Mouse (Mus musculus) kidney, embryonic 15.5 days (tissue): ENCODE results near the gene Gucy1a1. TPM values are rescaled to one million over a fixed set of nuclear protein-coding genes. Genes with fewer than 3 reads are reported as not detected.
"Not testable (repeated sequence)": the region's sequence is repeated elsewhere in the genome, so short reads cannot be mapped to it uniquely, and the experiment has no call there.

Source experiments
- ATAC-seq: fragments of 200-750 bp; cut with Nextera tagmentation; replicated peaks from 2 replicates; pipeline ENCODE4 v1.8.0; 2017; ENCODE audit warnings: moderate TSS enrichment; ENCODE audit not compliant: low FRiP score
- H3K27ac ChIP-seq: fragments of 300-500 bp; sonication (generic); 2 replicates; pipeline ENCODE4 v1.5.1; 2015; ENCODE audit warnings: mild to moderate bottlenecking, inconsistent platforms
- H3K27me3 ChIP-seq: fragments of 300-500 bp; sonication (generic); 2 replicates; pipeline ENCODE4 v1.6.1; 2015; ENCODE audit warnings: inconsistent platforms
- H3K36me3 ChIP-seq: fragments of 300-500 bp; sonication (generic); 2 replicates; pipeline ENCODE4 v1.6.1; 2015; ENCODE audit warnings: inconsistent platforms
- H3K4me1 ChIP-seq: fragments of 300-500 bp; sonication (generic); 2 replicates; pipeline ENCODE4 v1.6.1; 2015; ENCODE audit warnings: inconsistent platforms
- H3K4me2 ChIP-seq: fragments of 300-500 bp; sonication (generic); 2 replicates; pipeline ENCODE4 v1.6.1; 2015; ENCODE audit warnings: moderate library complexity, mild to moderate bottlenecking, inconsistent platforms
- H3K4me3 ChIP-seq: fragments of 300-500 bp; sonication (generic); replicated peaks from 2 replicates; pipeline ENCODE4 v1.5.1; 2015; ENCODE audit warnings: mild to moderate bottlenecking, inconsistent platforms
- H3K9ac ChIP-seq: fragments of 300-500 bp; sonication (generic); 2 replicates; pipeline ENCODE4 v1.6.1; 2015; ENCODE audit warnings: mild to moderate bottlenecking, inconsistent platforms
- H3K9me3 ChIP-seq: fragments of 300-500 bp; sonication (generic); replicated peaks from 2 replicates; pipeline ENCODE4 v1.6.1; 2016; ENCODE audit warnings: inconsistent platforms
- WGBS: fragments of 180-500 bp; shearing (Covaris S2); methylation state at CpG from one replicate; pipeline ENCODE4 v1.1.7; 2015; ENCODE audit warnings: mixed read lengths; 5-methylcytosine and 5-hydroxymethylcytosine counted together
- polyA plus RNA-seq: library from polyadenylated mRNA; unstranded; fragments of >200 nt; fragmentation: Nextera tagmentation; extraction: Ambion mirVana; gene quantifications from 2 replicates; pipeline ENCODE4 v1.2.1, GENCODE M21; 2015

Gene Gucy1a1
- 63.3 and 65.9 TPM in 2 replicates for polyA plus RNA-seq

DNA sequence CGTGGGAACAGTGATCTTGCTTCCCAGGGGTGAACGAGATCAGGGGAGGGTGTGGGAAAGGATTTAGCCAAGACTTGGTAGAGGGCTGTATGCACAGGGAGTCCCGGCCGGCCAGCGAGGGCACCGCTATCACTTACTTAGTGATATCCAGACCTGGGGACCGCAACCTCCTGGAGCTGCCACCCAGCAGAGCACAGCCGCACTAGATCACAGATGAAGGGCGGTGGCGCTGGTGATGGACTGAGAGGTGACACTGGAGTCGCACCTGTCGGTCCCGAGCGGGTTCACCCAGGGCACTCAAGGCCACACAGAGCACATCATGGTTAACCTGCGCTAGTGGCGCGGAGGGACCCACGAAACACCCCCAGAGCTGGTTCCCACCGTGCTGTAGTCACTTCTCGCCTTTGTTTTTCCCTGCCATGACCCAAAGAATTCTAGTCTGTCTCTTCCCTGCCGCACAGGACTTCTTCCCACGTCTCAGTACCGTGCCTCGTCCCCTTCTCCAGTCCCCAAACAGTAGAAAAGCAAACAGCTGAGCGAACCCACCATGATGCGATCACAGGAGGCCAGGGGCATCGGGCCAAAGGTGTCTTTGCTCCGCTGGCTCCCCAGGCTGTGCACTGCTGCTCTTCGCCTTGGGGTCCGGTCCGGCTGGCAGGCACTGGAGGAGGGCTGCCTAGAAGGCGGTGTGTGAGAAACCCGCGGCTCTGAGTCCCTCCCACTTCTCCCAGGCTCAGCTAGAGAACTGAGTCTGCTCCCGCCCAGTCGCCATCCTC, at the start of gene Gucy1a1:
Gene Gucy1a1, minus strand, starts transcription at position 664 of the 776 bp plus-strand sequence.
- H3K9ac ChIP-seq: peak within 1 kb of the TSS; percentile 57
- peak; percentile 96 for ATAC-seq
- peak within 1 kb of the TSS; percentile 76 for H3K27ac ChIP-seq
- no peaks in the 10 kb centered on the region for H3K9me3 ChIP-seq
- WGBS: under 1% methylated on average over 36 of the region's 36 CpGs
- no peaks in the 10 kb centered on the region for H3K36me3 ChIP-seq
- H3K4me2 ChIP-seq: peak within 1 kb of the TSS; percentile 87
- peaks cover 18% of the 10 kb centered on the region for H3K4me1 ChIP-seq
- H3K27me3 ChIP-seq: peaks cover 9% of the 10 kb centered on the region; the same call in 1 of the 2 replicates
- H3K4me3 ChIP-seq: peak within 1 kb of the TSS; percentile 57

DNA sequence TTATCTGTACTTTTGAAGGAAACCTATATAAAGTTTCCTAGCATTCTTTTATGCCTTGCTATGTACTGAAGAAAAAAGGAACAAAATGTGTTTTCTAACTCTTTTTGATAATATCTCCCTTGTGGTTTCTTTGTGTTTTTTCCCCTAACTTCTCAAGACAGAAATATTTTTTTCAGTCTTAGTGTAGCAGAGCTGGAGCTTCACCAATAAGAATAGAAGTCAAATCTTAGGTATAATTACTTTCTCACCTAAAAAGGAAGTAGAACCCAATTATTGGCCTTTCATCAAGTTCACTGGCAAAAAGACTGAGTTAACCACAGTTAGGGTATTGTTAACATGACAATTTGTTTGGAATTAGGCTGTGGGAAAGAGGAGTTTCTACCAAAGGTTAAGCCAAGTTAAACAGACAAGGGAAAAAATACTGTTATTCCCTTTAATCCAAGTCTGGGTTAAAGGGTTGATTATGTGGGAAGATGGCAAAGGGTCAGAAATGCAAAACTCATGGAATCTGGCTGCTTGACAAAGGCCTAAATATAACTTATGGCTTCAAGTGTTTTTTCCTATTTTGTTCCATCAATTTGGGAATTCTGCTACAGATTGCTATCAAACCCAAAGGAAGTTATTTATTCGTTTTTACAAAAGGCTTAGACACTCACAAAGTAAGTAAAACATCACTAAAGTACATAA, 46.1 kb upstream of the Gucy1a1 start:
- Histone ChIP-seq H3K4me2 (no peak overlapping the region), H3K36me3 (no peaks in the 10 kb centered on the region), H3K27ac (no peak overlapping the region), H3K27me3 (no peaks in the 10 kb centered on the region), H3K4me3 (no peak overlapping the region), H3K9me3 (no peaks in the 10 kb centered on the region), H3K9ac (no peak overlapping the region), H3K4me1 (no peaks in the 10 kb centered on the region)
- WGBS: 48% methylated on average over 1 of the region's 1 CpGs
- no peak for ATAC-seq

DNA sequence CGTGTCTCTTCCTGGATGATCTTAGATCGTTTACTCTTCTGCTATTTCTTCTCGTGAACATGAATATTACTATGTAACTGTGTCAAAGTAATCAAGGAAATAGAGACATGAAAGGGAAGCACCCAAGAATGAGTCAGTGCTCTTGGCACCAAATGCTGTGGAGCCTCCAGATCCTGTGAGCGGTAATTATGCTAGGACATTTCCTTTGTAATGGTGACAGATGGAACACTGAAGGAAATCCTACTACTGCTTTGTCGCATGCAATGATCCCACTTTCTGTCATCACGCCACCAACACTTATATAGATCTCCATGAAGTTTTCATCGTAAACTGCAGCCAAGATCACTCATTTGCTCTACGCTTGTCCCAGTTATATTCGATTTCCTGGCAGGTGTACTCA, 40.0 kb upstream of the Gucy1a1 start:
- Histone ChIP-seq H3K27me3 (no peaks in the 10 kb centered on the region), H3K4me1 (no peaks in the 10 kb centered on the region), H3K9ac (no peak overlapping the region), H3K27ac (no peak overlapping the region), H3K4me2 (no peak overlapping the region), H3K36me3 (no peaks in the 10 kb centered on the region), H3K4me3 (no peak overlapping the region), H3K9me3 (no peaks in the 10 kb centered on the region)
- ATAC-seq: no peak
- WGBS: 85% methylated on average over 9 of the region's 9 CpGs

DNA sequence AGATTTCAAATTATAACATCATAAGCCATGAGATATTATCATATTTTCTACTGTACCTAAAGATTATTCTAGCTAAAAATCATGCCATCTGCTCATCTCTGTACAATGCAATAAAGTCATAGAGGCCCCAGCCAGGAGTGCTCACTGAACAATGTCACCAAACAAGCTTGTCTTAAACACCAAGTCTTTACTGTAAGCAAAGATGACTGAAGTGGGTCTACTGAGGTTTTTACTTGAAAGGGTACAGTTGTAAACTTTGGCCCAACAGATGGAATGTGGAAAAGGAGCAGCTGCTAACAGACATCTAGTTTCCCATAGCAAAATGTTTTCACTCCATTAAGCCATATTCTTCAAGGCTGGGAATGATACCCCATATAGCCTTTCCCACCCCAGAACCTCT, 35.9 kb upstream of the Gucy1a1 start:
- Histone ChIP-seq H3K4me3 (no peak overlapping the region), H3K4me1 (no peaks in the 10 kb centered on the region), H3K4me2 (no peak overlapping the region), H3K9me3 (no peaks in the 10 kb centered on the region), H3K36me3 (no peaks in the 10 kb centered on the region), H3K9ac (no peak overlapping the region), H3K27me3 (no peaks in the 10 kb centered on the region), H3K27ac (no peak overlapping the region)
- no peak for ATAC-seq

DNA sequence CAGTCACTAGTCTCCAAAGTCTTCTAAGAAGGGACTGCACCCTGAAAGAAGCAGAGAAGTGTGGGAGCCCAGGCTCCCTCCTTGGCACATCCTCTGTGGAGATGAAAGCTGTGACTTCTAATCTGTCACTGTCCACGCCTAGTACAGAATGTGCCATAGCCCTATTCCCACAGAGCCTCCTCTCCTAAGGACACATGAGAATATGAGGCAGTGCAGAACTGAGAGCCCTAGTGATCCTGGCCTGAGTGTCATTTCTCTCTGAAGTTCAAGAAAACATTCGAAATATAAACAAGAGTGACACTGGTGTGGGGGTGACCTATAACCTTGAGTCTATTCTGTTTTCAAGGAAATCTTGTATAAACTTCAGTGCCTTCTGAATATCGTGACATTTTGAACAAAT, 34.7 kb upstream of the Gucy1a1 start:
- Histone ChIP-seq H3K27ac (0 out of 2 replicates have a peak overlapping the region, but pooled peaks have one; percentile 32), H3K27me3 (no peaks in the 10 kb centered on the region), H3K4me2 (no peak overlapping the region), H3K9ac (no peak overlapping the region), H3K9me3 (no peaks in the 10 kb centered on the region), H3K4me1 (no peaks in the 10 kb centered on the region), H3K4me3 (no peak overlapping the region), H3K36me3 (no peaks in the 10 kb centered on the region)
- WGBS: 56% methylated on average over 3 of the region's 3 CpGs
- no peak for ATAC-seq

DNA sequence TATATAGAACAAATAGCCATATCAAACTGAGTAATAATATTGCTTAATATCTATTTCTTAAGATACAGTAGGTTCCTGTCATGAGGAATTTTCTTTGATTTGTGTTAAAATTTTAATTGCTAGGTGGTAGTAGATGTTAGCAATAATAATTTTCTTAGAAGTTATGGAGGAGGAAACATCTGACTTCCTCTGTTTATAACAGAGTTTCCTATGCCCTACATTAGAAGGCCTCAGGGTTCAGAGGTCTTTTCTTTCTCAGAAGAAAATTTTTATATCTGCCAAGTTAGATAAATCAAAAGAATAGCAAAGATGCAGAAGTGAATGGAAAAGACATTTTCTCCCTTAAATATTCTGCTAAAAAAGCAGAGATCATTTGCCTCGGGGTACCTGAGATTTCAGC, 29.9 kb upstream of the Gucy1a1 start:
- no peak overlapping the region for H3K9ac ChIP-seq
- no peaks in the 10 kb centered on the region for H3K27me3 ChIP-seq
- 60% methylated on average over 1 of the region's 1 CpGs for WGBS
- H3K4me3 ChIP-seq: no peak overlapping the region
- H3K36me3 ChIP-seq: no peaks in the 10 kb centered on the region
- H3K4me2 ChIP-seq: no peak overlapping the region
- no peak overlapping the region for H3K27ac ChIP-seq
- ATAC-seq: no peak
- H3K4me1 ChIP-seq: 0 out of 2 replicates have a peak, but pooled peaks cover 3% of the 10 kb centered on the region
- no peaks in the 10 kb centered on the region for H3K9me3 ChIP-seq

DNA sequence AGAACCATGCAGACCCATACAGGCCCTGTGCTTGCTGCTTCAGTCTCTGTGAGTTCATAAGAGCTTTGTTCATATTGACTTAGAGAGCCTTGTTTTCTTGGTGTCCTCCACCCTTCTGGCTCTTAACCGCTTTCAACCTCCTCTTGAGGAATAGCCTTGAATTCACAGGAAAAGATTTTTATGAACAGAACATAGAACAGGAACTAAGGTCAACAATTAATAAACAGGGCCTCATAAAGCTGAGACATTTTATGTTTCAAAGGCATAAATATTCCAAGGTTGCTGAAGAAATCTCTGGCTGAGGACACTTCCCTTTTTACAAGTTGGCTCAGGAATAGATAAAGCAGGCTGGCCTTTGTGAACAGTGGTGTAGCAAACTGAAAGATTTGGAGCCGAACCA, 21.5 kb upstream of the Gucy1a1 start:
- WGBS: 56% methylated on average over 2 of the region's 2 CpGs
- no peaks in the 10 kb centered on the region; the same call in 1 of the 2 replicates for H3K4me1 ChIP-seq
- H3K9me3 ChIP-seq: no peaks in the 10 kb centered on the region
- 0 out of 2 replicates have a peak, but pooled peaks have one; percentile 43 for ATAC-seq
- no peak overlapping the region for H3K9ac ChIP-seq
- H3K27me3 ChIP-seq: no peaks in the 10 kb centered on the region
- no peak overlapping the region for H3K4me2 ChIP-seq
- H3K4me3 ChIP-seq: no peak overlapping the region
- H3K27ac ChIP-seq: no peak overlapping the region
- no peaks in the 10 kb centered on the region for H3K36me3 ChIP-seq

DNA sequence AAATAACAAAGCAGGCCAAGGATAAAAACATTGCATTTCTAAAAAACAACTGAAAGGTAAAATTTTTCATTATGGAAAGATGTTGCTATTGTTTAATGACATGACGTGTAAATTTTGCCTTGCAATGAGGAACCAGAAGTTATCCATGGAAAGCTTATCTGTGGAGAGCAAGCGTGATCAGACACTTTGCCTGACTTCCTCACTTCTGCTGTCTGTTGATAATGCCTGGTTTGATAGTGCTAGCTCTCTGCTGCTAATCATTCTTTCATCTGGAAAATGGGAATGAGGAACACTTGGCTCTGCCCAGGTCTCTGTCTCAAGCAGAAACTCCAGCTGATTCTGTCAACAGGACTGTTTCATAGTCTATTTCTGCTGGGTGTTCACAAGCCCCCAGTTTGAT, 20.3 kb upstream of the Gucy1a1 start:
- Histone ChIP-seq H3K27ac (no peak overlapping the region), H3K9ac (no peak overlapping the region), H3K4me2 (no peak overlapping the region), H3K36me3 (no peaks in the 10 kb centered on the region), H3K4me3 (no peak overlapping the region), H3K9me3 (no peaks in the 10 kb centered on the region), H3K27me3 (no peaks in the 10 kb centered on the region), H3K4me1 (no peaks in the 10 kb centered on the region; the same call in 1 of the 2 replicates)
- no peak for ATAC-seq
- 86% methylated on average over 2 of the region's 2 CpGs for WGBS

DNA sequence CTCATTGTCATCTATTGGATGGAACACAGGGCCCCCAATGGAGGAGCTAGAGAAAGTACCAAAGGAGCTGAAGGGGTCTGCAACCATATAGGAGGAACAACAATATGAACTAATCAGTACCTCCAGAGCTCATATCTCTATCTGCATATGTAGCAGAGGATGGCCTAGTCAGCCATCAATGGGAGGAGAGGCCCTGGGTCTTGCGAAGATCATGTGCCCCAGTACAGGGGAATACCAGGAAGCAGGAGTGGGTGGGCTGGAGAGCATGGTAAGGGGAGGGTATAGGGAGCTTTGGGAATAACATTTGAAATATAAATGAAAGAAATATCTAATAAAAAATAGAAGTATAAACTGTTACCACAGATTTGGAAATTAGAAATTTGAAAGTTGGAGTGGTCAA, 17.4 kb upstream of the Gucy1a1 start:
- H3K4me2 ChIP-seq, ATAC-seq, H3K27me3 ChIP-seq, H3K4me3 ChIP-seq, H3K4me1 ChIP-seq, H3K27ac ChIP-seq, H3K9ac ChIP-seq, H3K9me3 ChIP-seq, H3K36me3 ChIP-seq: not testable (repeated sequence)
- 94% methylated on average over 1 of the region's 1 CpGs for WGBS

DNA sequence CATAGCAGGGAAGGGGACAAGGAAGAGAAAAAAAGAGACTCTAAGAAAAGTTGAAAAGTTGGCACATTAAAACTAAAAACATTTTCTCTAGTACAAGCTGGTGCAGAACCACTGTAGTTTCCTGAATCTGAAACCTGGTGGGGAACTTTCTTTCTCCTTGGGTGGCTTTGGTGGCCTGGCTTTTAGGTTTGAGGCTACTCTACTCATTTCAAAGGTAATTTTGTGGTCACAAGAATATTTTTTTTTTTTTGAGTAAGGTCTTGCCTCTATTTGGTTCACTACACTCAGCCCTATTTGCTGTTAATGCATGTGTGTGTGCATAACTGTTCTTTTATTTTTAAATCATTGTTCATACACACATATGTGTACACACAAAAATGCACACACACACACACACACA, 389 bp upstream of the Gucy1a1 start:
- peak overlapping the region; percentile 57 for H3K4me3 ChIP-seq
- no peak overlapping the region for H3K27ac ChIP-seq
- H3K9me3 ChIP-seq: no peaks in the 10 kb centered on the region

DNA sequence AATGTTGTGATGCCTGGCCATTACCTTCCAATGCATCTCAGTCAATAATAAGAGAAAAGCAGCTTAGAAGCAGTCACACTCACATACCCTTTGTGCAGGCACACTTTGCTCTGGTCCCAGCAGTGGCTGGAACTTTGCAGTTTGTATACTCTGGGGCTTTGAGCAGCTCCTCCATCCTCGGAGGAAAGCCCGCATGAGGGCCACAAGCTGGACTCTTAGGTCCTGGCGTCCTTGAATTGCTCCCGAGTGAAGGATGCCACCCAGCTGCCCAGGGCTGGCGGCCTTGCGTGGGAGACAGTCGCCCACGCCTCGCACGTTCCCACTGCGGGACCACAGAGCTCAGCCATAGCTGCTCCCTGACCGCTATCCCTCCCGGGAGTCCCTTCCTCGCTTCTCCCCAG, 864 bp downstream of the Gucy1a1 start:
- Histone ChIP-seq H3K9ac (peak overlapping the region; percentile 57), H3K27ac (peak overlapping the region; percentile 76), H3K4me3 (peak overlapping the region; percentile 57), H3K27me3 (peaks cover 9% of the 10 kb centered on the region; the same call in 1 of the 2 replicates), H3K36me3 (no peaks in the 10 kb centered on the region), H3K4me1 (peaks cover 18% of the 10 kb centered on the region), H3K4me2 (peak overlapping the region; percentile 87), H3K9me3 (no peaks in the 10 kb centered on the region)
- 8% methylated on average over 14 of the region's 14 CpGs for WGBS
- ATAC-seq: peak; percentile 52

More for the DNA sequence above, 389 bp upstream of the Gucy1a1 start:
- Histone ChIP-seq H3K27me3 (peaks cover 9% of the 10 kb centered on the region; the same call in 1 of the 2 replicates), H3K36me3 (no peaks in the 10 kb centered on the region), H3K4me1 (peaks cover 18% of the 10 kb centered on the region), H3K4me2 (peak overlapping the region; percentile 87), H3K9ac (no peak overlapping the region)
- ATAC-seq: no peak

DNA sequence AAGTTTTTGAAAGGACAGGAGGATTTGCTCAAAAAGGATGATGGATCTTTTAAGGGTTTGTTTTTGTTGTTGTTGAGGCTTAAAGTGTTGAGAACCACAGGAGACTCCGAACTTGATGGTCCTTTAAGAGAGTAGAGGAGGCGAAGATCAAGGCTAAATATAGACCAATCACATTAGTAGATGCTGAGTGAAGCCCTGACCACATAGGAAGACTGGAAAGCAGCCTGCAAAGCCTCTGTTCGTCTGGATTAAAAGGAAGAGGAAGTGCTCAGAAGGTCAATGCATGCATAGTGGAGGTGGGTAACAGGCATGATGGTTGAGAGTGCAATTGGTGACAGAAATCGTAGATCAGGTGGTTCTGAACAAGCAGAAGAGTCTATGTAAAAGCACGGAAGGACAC, 4.8 kb downstream of the Gucy1a1 start:
- Histone ChIP-seq H3K36me3 (no peaks in the 10 kb centered on the region), H3K9me3 (no peaks in the 10 kb centered on the region), H3K4me2 (peak overlapping the region; percentile 40; the same call in 1 of the 2 replicates), H3K27ac (no peak overlapping the region), H3K27me3 (peaks cover 9% of the 10 kb centered on the region; the same call in 1 of the 2 replicates), H3K9ac (no peak overlapping the region), H3K4me1 (peaks cover 16% of the 10 kb centered on the region; the same call in 1 of the 2 replicates), H3K4me3 (no peak overlapping the region)
- WGBS: 60% methylated on average over 5 of the region's 5 CpGs
- ATAC-seq: no peak
